Mouse (Mus musculus): Measurements from ENCODE around the gene Adap1.

The Adap1 gene

DNA sequence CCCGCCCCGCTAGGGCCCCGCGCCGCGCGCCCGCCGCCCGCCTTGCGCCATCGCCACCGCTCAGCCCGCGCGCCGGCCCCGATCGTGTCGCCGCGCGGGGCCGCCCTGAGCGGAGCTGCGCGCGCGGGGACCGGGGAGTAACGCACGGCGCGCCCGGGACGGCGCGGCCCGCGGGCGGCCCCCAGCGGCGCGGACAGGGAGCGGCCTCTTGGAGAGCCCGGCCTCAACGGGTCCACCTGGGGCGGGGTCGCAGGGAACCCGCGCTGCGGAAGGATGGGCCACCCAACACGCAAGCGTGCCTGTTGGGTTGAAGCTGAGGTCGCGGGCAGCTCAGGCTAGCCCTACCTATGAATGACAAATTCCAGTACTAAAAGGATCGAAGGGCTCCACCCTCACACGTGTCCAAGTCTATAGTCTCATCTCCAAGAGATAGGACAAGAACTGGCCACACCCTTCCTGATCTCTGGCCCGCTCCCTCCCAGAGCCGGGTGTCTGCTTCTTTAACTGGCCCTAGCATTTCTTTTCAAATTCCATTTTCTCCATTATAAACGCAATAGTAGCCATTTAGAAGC lies at the start of gene Adap1:
Adap1 (minus strand) TSS at position 228 of the 572 bp plus-strand sequence.
- in situ Hi-C loops (cut with MboI, MseI): no loop called here

DNA sequence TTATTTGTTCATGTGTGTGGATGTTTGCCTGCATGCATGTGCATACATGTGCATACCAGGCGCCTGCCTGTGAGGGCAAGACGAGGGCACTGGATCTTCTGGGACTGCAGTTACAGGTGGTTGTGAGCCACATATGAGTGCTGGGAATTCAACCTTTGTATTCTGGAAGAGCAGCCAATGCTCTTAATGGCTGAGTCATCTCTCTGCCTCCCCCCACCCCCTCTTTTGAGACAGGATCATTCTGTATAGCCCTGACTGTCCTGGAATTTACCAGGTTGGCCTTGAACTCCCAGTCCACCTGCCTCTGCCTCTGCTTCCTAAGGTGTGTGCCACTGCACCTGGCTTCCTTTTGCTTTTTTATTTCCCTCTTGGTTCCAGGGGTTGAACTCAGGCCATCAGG lies 49.4 kb upstream of the Adap1 start:
- in situ Hi-C loops (cut with MboI, MseI): no loop called here

DNA sequence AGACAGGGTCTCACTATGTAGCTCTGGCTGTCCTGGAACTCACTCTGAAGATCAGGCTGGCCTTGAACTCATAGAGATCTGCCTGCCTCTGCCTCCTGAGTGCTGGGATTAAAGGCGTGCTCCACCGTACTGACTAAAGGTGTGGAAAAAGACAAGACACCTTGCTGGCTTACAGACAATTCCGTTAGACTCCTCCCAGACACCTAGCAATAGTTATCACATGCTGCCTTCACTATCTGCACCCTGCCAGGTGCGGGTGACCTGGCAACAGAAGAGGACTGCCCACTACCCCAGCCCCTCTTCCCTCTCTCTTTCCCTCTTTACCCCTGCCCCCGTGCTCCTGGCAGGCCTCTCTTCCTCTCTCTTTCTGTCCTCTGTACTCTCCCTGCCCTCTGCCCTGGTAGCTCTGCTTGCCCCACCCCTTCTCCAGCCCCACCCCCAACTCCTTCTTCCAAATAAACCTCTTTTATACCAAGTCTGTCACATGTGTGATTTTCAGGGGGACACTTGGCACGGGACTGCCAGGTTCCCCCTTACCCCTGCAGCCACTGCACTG lies 48.5 kb upstream of the Adap1 start:
- in situ Hi-C loops (cut with MboI, MseI): no loop called here

DNA sequence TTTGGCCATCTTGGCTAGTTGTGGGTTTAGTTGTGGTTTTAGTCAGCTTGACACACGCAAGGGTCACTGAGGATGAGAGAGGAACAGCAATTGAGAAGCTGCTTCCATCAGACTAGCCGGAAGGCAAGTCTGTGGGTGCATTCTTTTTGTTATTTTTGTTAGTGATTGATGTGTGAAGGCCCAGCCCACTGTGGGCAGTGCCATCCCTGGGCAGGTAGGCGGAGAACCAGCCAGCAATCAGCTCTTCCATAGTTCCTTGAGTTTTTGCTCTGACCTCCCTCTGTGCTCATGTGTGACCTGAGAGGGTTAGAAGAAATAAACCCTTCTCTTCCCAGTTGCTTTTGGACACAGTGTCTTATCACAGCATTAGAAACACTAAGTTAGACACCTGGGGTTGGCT lies 47.7 kb upstream of the Adap1 start:
- in situ Hi-C loops (cut with MboI, MseI): no loop called here

DNA sequence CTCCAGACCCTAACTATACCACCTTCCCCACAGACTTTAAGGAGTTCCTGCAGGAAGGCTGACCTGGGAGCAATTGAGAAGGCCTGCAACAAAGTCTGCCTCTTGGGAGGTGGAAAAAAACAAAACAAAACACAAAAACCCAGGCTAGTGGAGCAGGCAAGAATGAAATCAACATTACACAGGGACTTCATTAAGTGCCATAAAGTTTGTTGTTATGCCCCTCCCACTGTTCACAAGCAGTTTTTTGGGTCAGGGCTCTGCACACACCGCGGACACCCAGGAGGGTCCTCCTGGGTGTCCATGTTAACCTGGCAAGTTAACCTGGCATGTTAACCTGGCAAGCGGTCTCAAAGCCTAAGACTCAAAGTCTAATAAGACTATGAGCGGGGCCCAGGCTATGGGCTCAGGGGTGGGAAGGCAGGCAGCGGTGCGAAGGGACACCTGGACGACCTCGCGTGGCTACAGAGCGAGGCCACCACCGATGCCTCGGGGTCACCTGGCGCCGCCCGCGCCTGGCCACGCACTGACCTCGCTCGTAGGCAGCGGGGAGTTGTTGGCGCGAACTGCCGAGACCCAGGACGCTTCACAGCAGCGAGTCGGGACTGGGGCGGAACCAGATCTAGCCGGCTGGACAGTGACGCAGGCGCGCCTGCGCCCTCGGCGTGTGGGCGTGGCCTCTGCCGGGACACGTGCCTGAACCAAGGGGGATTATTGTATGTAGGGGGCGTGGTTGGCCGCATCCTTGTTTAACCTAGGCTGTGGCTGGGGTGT lies 46.4 kb upstream of the Adap1 start:
- in situ Hi-C loops (cut with MboI, MseI): no loop called here

DNA sequence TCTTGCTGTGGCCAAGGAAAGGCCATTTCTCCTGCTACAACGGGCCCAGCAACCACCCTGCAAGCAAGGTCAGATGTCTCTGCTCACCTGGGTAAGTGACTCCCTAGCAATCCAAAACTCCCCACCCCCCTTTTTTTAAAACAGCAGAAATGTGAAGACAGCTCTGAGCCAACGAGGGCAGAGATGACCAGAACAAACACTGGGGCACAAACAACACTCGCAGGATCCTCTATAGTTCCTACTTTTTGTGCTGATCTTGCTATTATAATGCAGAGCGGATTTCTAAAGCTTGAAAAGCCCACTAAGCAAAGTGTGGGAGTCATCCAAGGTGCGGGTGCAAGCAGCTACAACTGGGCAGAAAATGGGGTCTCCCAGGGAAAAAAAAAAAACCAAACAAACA lies 45.7 kb upstream of the Adap1 start:
- in situ Hi-C loops (cut with MboI, MseI): no loop called here

DNA sequence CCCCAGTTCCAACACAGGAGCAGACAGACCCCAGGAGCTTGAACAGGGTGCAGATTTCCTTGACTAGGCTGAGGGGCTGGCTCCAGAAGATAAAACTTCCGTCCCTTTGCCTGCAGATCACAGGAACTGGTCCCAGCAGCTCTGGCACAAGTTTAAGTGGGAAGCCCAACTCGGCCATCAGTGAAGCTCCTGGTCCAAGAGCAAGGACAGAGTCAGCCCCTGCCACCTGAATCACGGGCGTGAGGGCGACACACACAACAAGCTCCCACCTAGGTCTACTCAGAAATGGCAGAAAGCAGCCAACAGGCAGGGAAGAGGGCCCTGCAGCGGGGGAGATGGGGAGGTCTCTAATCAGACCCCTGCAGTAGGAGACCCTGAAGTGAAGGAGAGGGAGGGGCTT lies 44.9 kb upstream of the Adap1 start:
- in situ Hi-C loops (cut with MboI, MseI): no loop called here

DNA sequence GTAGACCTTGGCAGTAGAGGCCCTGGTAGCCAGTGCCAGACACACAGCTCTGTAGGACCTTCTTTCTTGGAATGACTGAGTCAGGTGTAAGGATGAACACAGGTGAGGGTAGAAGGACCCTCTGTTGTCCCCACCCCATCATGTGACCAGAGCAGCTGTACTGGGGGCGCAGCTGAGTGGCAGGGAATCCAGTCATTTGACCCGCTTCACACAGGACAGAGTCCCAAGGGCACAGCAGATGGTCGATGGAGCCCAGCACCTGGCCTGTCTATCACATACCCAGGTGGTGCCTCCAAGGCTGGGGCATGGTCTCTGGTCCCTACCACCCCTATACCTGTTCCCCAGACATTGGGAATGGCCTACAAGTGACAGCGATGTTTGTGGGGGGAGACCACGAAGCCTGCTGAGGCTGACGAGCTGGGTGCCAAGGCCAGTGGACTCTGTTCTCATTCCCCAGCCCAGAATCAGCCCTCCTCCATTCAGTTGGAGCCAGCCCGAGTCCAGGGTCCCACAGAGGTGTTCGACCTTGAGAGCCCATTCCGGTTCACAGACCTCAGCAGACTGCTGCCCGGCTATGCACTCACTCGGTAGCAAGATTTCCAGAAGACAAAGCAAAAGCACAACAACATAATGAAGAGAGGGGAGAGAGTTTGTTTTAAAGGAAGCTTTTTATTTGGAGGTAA lies 43.4 kb upstream of the Adap1 start:
- in situ Hi-C loops (cut with MboI, MseI): no loop called here

DNA sequence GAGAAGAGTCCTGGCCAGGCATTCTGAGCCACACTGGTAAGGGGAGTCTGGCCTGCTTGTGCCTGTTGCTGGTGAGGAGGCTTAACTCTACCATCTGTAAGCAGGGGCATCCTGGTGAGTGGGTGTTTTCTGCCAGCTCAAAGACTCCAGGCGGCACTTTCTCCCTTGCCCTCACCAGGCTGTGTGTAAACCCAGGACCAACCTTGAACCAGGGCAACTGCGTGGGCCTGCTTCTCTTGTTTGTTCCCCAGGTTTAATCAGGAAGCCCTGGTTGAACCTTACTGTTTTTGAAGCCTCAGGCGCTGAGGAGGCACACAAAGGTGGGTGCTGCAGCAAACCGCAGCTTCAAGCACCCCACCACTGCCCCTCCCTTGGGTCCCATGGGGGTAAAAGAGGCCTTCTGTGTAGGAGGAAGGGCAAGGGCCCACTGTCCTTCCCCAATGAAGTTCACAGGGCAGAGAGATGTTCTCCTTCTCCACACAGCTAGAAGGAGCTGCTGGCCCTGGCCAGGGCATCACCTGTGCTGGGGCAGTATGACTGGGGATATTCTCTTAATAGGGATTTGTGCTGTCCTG lies 42.5 kb upstream of the Adap1 start:
- in situ Hi-C loops (cut with MboI, MseI): no loop called here

DNA sequence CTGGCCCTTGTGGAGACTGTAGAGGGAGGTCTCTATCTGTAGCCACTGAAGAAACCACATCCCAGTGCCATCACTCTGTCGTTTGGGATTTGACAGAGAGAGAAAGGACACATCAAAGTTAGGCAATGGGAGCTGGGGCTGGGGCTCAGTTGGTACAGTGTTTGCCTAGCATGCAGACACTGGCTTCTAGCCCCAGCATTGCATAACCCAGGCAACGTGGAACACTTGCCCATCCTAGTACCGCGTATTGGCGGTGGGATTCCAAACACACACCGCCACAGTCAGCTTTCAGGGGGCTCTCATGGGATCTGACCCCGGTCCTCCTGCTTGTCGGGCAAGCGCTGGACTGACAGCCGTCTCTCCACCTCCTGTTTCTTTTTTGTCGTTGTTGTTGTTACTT lies 41.1 kb upstream of the Adap1 start:
- in situ Hi-C loops (cut with MboI, MseI): no loop called here

DNA sequence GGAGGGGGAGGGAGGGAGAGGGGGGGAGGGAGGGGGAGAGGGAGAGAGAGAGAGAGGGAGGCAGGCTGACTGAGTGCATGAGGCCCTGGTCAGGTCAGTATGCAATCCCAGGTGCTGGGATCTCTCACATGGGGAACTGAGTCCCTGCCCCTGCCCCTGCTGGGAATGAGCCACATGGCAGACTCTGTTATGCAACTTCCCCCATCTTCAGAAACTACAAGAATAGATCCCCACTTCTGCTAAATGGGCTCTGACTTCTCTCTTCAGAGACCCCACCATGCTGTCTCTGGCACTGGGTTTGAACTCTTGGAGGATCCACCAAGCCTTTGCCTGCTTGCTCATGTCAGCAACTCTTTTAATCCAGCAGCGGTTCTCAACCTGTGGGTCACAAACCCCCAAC lies 40.4 kb upstream of the Adap1 start:
- in situ Hi-C loops (cut with MboI, MseI): no loop called here

DNA sequence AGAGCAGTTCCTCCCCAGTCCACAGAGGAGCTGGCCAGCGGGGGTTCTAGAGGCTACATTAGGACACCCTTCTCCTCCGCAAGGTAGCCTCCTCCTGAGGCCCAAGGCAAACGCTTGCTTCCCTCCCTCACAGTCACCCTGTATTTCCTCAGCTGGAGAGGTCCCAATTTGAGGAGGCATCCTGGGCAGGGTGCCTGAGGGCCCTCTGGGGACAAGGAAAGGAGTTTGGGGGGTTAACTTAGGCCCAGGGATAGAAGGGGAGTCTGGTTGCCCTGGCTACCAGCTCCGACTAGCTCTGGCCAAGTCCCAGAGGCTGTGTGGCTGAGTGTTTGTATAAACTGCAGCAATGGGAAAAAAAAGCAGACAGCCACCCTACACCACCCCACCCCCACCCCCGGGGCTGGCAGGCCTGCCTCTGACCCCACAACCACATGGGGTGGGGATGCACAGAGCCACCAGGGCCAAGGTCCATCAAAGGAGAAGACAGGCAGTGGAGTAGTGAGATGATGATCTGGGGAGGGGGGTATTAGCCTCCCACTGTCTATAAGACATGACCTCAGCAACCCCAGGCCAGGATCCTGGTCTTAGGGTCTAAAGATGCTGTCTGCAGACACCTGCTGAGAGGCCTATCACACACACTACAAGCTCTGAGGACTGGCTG lies 39.6 kb upstream of the Adap1 start:
- in situ Hi-C loops (cut with MboI, MseI): loop anchor here (5.0 kb wide), 1 partner anchor 37 kb away; no protein-coding TSS in a partner anchor

DNA sequence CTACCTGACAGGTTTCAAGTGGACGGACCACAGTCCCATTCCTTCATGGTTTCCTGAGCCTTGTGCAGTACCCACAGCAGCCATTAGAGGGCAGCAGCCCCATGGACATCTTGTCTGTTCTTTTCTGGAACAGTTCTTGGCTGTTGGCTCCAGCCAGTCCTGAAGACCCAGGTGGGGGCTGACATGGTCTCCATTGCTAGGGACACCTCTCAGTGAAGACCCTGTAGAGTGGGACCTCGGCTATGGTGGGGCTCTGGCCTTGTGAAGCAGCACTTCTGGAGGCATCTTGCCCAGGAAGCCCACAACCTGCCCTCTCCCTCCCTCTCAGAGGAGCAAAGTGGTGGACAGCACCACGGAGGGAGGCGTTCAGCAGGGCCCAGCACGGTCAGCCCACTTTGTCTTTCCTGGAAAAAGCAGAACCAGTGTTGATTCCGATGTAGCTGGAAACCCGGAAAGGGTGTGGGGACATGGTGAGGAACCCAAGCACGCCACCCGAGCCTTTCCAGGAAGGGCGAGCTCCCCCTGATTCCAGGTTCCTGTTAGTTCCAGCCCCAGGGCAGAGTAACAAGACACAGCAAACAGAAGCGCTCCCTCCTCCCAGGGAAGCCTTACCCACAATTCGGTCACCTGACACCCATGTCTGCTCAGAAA lies 39.0 kb upstream of the Adap1 start:
- in situ Hi-C loops (cut with MboI, MseI): loop anchor here (5.0 kb wide), 1 partner anchor 38 kb away; no protein-coding TSS in a partner anchor

DNA sequence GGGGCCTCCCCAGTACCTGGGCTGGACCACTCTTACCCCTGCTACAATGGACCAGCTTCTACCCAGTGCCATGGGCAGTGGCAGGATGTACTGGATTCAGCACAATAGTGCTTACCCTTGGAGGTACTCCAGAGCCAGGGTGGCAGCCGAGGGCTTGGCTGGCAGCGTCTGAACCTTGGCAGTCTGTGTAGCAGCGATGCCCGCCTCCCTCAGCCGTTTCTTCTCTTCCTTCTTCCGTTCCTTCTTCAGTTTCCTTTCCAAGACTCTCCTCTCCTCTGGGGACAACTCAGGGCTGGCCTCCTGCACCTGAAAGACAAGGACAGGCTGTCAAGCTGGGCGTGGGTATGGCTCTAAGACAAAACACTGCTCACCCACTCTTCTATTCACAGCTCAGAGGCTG lies 38.4 kb upstream of the Adap1 start:
- in situ Hi-C loops (cut with MboI, MseI): loop anchor here (5.0 kb wide), 1 partner anchor 38 kb away; no protein-coding TSS in a partner anchor

DNA sequence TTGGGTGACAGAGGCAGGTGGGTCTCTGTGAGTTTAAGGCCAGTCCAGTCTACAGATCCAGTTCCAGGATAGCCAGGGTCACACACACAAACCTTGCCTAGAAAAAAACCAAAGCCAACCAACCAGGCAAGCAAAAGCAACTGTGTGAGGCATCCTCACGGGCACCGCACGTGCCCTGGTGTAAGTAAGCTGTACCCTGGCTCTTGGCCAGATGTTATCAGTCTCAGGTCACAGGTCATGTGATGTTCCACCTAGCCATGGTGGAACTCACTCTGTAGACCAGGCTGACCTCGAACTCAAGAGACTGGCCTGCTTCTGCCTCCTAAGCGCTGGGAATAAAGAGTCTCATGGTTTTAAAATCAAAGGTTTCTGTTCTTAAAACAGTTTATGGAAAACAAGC lies 33.8 kb upstream of the Adap1 start:
- in situ Hi-C loops (cut with MboI, MseI): loop anchor here (5.0 to 10.0 kb wide), 2 partner anchors 77 to 514 kb away; no protein-coding TSS in a partner anchor

DNA sequence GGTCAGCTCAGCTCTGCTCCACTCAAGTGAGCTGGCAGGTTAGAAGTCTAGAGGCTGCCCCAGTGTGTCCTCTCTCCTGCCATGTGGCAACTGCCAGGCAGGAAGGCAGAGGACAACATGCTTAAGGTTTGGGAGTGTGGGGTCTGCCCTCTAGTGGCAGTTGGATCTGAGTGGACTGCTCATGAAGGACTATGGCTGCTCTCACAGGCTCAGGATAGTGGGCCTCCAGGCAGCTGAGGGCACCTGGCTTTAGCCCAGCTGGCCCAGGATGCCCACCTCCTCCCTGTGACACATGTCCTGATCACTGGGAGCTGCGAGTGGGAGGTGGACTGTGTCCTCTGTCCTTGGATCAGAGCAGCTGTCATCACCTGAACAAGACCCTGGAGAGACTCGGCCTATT lies 33.2 kb upstream of the Adap1 start:
- in situ Hi-C loops (cut with MboI, MseI): loop anchor here (5.0 to 10.0 kb wide), 2 partner anchors 76 to 514 kb away; no protein-coding TSS in a partner anchor

DNA sequence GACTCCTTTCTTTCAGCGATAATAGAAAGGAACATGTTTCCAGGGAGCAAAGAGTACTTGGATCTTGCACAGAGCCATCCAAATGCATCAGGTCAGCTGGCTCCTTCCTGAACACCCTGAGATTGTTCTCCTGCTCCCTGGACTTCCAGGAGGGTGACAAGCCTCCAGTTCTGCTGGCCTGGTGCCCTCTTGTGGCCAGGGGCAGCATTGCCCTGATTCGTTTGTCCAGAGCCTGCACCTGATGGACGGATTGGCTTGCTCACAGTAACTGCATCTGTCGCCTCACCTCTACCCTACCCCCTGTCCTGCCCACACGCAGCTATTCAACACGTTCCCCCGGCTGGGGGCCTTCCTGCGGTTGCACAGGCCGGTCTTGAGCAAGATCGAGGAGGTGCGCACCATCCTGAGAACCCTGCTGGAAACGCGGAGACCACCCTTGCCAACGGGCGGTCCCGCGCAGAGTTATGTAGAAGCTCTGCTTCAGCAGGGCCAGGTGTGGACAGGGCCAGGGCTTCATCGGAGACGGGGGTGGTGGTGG lies 29.9 kb upstream of the Adap1 start:
- in situ Hi-C loops (cut with MboI, MseI): loop anchor here (5.0 to 10.0 kb wide), 2 partner anchors 73 to 511 kb away; no protein-coding TSS in a partner anchor

DNA sequence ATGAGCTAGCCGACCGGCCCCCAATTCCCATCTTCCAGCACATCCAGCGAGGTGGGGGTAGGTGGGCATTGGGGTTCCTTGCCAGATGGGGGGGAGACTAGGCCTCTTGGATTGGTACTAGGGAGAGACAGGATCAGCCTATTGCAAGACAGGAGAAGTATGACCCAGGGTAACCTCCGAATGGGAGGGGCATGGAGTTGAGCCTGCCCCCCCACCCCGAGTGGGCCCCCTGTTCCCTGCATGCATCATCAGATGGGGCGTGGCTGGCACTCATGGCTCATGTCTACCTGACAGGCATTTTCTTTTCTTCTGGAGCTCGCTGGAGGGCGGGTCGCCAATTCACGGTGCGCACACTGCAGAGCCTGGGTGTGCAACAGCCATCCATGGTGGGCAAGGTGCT lies 28.5 kb upstream of the Adap1 start:
- in situ Hi-C loops (cut with MboI, MseI): loop anchor here (10.0 kb wide), 1 partner anchor 509 kb away; no protein-coding TSS in a partner anchor

DNA sequence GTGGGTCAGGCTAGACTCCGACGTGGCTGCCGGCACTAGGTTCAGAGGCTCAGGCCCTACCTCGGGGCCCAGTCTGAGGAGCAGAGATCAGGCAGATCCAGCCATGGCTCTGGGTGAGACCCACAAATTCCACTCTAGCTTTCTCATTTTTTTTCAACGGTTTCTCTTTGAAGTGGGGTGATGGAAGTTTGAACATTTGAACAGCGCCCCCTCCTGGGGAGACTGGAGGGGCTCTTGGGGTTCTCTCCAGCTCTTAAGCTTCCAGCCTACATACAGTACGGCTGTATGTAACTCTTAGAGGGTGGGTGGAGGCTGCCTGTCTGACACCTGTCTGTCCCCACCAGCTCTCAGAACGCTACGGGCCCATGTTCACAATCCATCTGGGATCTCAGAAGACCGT lies 28.1 kb upstream of the Adap1 start:
- in situ Hi-C loops (cut with MboI, MseI): loop anchor here (10.0 kb wide), 1 partner anchor 509 kb away; no protein-coding TSS in a partner anchor

DNA sequence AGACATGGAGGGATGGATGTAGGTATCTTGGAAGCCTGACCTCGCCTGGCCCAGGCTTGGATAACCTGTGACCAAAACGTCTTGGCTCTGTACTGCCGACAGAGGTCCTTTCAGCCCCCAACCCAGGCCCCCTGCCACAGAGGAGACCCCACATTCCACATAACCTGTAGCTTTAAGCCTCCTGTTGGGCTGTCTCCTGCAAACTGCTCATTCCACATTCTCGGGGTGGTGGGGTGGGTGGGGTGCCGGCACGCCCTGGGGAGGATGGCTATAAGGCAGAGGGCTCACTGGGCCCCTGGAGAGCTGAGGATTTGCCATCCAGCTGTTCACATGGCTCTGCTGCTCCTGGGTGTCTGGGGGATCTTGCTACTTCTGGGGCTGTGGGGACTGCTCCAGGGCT lies 26.9 kb upstream of the Adap1 start, which contains the start of gene Cyp2w1:
Cyp2w1 (plus strand) TSS at position 301 of the 400 bp plus-strand sequence.
- in situ Hi-C loops (cut with MboI, MseI): loop anchor here (10.0 kb wide), 1 partner anchor 508 kb away; no protein-coding TSS in a partner anchor
